Mouse (Mus musculus) MEL (cell line): ENCODE data around the gene Cblc.

Experiments used
- CTCF ChIP-seq, 3 experiments: IDR thresholded peaks in 2 of 3; conservative IDR thresholded peaks in 1 of 3; 2 replicates each; pipeline ENCODE4 v1.5.1; 2011 to 2012; ENCODE audit warnings: low read length in 3 of 3, low read depth in 2 of 3, mild to moderate bottlenecking in 2 of 3, improper control_type of control experiment in 1 of 3, inconsistent platforms in 1 of 3, mixed read lengths in 1 of 3, moderate library complexity in 1 of 3; ENCODE audit not compliant: control insufficient read depth in 1 of 3, insufficient read depth in 1 of 3, poor library complexity in 1 of 3, severe bottlenecking in 1 of 3
- GABPA ChIP-seq: IDR thresholded peaks from 2 replicates; pipeline ENCODE4 v1.6.1; 2012; ENCODE audit warnings: low read depth, mild to moderate bottlenecking, inconsistent platforms, low read length, improper control_type of control experiment, moderate library complexity
- GATA1 ChIP-seq: IDR thresholded peaks from 2 replicates; pipeline ENCODE4 v1.6.1; 2011; ENCODE audit warnings: low read depth, low read length, improper control_type of control experiment
- HCFC1 ChIP-seq: IDR thresholded peaks from 2 replicates; pipeline ENCODE4 v1.6.1; 2012; ENCODE audit warnings: low read depth, mild to moderate bottlenecking, inconsistent platforms, low read length, improper control_type of control experiment, moderate library complexity
- JUND ChIP-seq: IDR thresholded peaks from 2 replicates; pipeline ENCODE4 v1.6.1; 2011; ENCODE audit warnings: low read depth, mild to moderate bottlenecking, improper control_type of control experiment, low read length
- KAT2A ChIP-seq: conservative IDR thresholded peaks from 2 replicates; pipeline ENCODE4 v1.6.1; 2012; ENCODE audit warnings: low read depth, low read length, improper control_type of control experiment, inconsistent platforms
- POLR2A ChIP-seq, 2 experiments: IDR thresholded peaks; 2 replicates each; pipeline ENCODE4 v1.6.1; 2011 to 2012; ENCODE audit warnings: low read length in 2 of 2, mild to moderate bottlenecking in 2 of 2, control low read depth in 1 of 2, improper control_type of control experiment in 1 of 2, low read depth in 1 of 2, moderate library complexity in 1 of 2; ENCODE audit not compliant: control insufficient read depth in 1 of 2, insufficient read depth in 1 of 2, poor library complexity in 1 of 2
- UBTF ChIP-seq: IDR thresholded peaks from 2 replicates; pipeline ENCODE4 v1.6.1; 2012; ENCODE audit warnings: low read depth, mild to moderate bottlenecking, inconsistent platforms, low read length, improper control_type of control experiment, moderate library complexity, borderline replicate concordance; ENCODE audit not compliant: insufficient read depth
- USF1 ChIP-seq: IDR thresholded peaks from 2 replicates; pipeline ENCODE4 v1.6.1; 2014; ENCODE audit warnings: low read depth, mild to moderate bottlenecking, inconsistent platforms, low read length, improper control_type of control experiment, moderate library complexity
- ZMIZ1 ChIP-seq: IDR thresholded peaks from 2 replicates; pipeline ENCODE4 v1.6.1; 2012; ENCODE audit warnings: low read depth, mild to moderate bottlenecking, inconsistent platforms, low read length, improper control_type of control experiment, moderate library complexity

DNA sequence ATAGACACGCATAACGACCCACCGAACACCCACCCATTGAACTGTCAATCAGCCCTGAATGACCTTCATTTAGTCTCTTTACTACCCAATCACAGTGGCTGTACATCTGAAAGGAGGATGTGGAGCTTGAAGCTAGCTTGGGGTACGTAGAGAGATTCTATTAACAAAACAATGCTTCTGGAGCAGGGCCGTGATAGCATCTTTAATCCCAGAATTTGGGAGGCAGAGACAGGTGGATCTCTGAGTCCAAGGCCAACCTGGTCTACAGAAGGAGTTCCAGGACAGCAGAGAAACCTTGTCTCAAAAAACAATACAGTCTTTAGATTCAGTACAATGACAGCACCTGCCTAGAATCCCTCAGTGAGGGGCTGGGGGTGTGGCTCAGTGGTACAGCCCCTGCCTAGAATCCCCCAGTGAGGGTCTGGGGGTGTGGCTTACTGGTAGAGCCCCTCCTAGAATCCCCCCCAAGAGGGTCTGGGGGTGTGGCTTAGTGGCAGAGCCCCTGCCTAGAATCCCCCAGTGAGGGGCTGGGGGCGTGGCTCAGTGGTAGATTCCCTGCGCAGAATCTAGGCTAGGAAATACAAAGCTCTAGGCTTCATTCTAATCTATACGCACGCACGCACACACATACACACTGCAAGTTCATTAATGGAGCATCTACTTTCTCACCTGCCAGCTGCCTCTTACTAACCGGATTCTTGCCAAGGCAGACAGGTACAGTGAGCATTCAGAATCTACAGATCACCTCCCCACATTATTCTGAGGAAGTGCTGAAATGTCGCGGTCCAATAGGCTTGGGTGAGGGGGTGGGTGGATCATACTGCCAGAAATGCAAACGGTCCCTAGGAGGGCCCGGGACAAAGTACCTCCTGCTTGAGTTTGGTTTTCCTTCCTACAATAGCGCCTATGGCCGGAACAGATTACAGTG lies 19.0 kb upstream of the Cblc start:
- TF ChIP-seq KAT2A: no peak
- no peak for TF ChIP-seq CTCF (IDR thresholded peaks at IDR 0.05 in 2 of 3, conservative IDR thresholded peaks at IDR 0.05 in 1 of 3; ENCODE audit: control insufficient read depth in 1 of 3, insufficient read depth in 1 of 3, low read depth in 2 of 3, low read length in 3 of 3, poor library complexity in 1 of 3, severe bottlenecking in 1 of 3)
- TF ChIP-seq POLR2A (IDR thresholded peaks at IDR 0.05; ENCODE audit: control insufficient read depth in 1 of 2, insufficient read depth in 1 of 2, low read depth in 1 of 2, low read length in 2 of 2, poor library complexity in 1 of 2): no peak
- no peak for TF ChIP-seq ZMIZ1
- TF ChIP-seq GABPA: no peak
- no peak for TF ChIP-seq GATA1
- no peak for TF ChIP-seq UBTF
- no peak for TF ChIP-seq HCFC1
- no peak for TF ChIP-seq USF1
- no peak for TF ChIP-seq JUND
